Mouse (Mus musculus) c-Kit-positive CD71-positive TER-119-negative erythroid progenitor cells, embryonic 14.5 days (primary cell): ENCODE data around the gene Gm11733.

Experiments used
- DNase-seq: peaks from one replicate; pipeline ENCODE4 v3.0.0-alpha.2; 2013; ENCODE audit warnings: low read depth

Gm11733 gene

DNA sequence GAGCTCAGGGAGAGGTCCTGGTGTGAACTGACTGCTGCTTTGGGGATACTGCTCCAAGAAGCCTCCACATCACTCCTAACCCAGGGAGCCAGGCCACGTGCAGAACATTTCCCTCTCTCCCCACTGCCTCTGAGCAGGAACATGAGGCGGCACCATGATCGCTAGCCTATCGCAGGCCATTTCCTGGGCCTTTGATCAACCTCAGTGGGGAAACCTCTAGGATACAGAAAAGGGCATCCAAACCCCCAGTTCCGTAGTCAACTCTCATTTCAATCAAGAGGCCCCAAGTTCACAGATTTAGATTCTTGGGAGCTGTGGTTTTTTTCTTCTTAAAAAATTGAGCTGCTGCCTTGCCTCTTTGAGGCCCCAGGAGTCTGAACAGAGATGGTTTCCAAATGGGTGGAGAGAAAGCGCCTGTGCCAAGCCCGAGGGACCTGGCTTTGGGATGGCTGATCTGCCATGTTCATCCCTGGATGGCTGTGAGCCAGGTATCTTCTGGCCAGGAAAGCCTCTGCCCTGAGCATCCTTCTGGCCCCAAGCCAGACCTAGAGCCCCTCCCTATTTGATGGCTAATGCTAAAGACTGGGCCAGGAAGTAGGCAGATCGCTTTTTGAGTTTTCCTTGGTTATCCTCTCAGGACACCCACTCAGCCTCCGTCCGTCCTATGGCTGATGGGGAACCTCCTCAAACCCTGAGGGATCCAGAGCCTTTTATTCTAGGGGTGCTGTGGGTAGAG, 5.7 kb upstream of the Gm11733 start:
- DNase-seq: no peak

DNA sequence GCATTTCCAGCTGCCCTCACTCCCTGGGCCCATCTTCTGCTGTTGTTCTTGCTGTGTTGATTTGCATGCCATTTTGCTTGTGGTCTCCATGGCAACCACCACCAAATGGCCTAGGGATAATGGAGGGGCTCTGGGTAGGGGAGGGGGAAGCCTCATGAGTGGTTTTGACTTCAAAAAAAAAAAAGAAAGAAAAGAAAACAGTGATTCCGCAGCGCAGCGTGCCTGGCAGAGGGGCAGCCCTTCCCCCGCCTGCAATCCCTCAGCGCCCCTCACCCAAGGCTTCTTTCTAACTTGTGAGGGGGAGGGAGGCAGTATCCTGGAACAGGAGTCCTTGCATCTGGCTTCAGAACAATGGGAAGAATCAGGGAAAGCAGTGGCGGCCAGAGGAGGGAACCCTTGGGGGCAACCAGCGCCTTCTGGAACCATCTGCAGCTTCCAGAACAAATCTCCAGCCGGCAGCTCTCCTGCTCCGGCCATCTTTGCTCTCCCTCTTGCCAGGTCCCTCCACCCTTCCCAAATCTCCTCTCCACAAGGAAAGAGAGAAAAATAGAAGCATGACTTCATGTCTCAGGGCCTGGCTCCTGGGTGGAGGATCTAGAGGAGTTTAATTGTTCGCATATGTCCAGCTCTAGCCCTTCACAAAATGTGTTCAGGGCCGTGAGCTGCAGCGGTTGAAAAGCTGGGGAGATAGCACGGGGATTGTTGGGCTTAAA, 5.0 kb upstream of the Gm11733 start:
- no peak for DNase-seq

DNA sequence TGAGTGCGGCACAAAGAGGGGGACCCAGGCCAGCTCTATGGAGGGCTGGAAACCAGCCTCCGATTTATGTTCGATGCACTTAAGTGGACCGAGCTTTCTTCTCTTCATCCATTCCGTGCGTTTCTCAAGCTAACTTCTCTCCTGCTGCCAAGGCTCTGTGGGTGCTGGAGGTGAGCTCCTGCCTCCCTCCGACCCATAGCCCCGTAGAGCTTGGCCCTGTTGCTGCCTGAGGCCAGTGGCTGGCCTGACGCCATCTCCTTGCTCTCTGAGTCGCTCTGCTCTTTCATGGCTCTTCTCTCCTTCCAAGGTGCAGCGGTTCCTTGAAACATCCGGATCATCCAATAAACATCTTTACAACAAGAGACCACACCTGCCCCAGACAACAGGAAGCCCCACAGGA, 4.4 kb upstream of the Gm11733 start:
- DNase-seq: no peak

DNA sequence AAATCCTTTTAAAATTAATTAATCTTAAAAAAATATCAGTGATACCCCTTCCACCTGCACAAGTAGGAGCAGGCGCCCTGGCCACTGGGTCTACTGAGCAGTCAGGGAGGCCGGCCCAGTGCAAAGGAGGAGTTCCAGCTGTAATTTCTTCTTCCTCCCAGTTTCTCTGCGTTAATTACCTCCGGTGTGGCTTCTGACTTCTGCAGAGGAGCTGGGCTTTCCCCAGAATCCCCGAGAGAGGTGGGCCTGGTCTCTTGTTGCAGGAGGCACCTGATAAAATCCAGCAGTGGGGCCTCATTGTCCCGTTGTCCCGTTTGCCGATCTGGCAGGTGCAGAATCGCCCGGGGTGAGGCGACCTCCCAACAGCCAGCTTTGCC, 1.9 kb upstream of the Gm11733 start:
- DNase-seq: no peak

DNA sequence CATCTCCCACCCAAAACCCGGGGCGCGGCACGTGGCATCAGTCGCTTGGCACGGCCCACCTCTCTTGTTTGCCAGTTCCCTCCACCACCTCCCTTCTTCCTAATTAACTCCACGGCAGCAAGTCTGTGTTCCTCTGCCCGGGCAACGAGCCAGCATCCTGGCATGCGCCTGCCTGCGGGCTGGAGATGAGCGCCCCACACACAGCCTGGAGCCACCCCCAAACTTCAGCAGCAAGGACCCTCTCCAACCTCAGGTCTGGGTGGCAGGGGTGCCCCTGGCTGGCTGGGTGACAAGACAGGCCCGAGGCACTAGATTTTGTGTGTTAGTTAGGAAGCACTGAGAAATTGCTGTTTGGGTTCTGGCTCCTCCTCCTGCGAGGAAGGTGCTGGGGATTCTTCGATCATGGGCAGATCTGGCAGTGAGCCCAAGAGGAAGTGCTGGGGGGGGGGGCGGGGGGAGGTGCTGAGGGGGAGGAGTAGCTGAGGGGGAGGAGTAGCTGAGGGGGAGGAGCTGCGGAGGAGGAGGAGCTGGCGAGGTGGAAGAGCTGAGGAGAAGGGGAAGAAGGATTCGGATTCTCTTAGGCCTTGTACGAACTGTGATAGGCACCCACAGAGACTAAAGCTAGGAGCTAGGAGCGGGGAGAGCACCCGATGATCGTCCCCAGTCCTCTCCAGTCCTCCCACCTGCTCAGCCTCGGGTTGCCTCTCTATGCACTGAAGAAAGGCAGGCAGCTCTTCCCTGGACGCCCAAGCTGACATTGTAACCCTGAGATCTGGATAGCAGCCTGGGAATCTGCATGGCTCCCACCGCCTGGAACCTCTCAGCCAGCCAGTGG, 1.3 kb upstream of the Gm11733 start:
- no peak for DNase-seq

DNA sequence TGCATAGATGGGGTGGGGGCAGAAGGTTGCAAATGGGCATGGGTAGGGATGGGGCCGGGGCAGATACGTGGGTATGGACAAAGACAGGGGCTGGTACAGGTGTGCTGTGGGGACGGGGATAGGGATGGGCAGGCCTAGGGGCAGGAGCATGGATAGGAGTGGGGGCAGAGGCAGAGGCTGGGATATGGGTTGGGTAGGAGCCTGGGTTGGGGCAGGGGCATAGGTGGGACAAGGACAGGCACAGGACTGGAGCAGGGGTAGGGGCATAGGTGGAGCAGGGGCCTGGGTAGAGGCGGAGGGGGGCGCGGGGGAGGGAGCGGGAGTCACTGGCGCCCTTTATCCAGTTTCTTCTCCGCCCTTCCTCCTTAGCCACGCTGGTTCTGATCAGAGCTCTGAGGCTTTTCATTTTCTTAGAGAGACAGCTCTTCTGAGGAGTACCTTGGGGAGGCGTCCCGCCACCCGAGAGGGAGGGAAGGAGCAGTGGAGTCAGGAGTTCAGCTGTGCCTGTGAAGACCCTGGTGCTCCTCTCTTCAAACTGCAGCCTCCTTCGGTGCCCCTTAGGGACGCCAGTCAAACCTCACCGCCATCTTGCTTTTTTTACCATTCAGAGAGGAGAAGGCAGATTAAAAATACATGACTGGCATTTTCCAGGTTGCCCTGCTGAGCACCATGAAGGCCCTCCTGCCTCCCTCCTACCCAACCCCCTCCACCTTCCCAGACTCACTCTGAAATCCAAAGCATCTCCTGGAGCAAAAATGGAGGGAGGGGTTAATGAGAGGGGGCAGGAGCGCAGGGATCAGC, 7.4 kb downstream of the Gm11733 start:
- no peak for DNase-seq

DNA sequence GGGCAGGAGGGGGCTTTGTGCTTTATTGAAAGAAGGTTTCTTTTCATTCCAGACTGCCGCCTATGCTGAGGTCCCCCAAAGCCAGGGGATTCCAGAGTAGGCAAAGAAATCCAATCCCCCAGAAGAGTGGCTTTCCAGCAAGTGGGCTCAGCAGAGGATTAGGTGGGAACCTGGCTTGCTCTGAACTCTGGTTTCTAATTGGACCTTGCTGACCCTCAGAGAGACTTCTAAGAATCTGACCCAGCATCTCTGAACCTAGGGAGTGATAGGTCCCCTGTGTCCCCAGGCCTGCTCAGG, 8.0 kb downstream of the Gm11733 start:
- DNase-seq: no peak

DNA sequence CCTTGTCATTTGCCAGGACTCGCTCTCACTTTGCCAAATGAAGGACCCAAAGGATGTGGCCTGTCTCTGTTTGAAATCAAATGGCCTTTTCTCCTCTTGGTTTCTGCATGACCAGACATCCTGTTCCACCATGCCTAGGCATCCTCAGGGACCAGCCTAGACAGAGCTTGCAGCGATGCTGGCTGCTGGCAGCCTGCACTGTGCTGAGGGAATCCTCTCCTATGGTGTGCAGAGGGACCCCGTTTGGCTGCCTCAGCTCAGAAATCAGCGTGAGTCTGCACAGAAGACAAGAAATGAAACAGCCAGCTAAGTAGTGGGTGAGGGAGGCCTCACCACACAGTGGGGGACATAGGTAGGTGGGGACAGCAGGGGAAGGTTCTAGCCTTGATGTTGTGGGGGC, 12.6 kb downstream of the Gm11733 start:
- no peak for DNase-seq

DNA sequence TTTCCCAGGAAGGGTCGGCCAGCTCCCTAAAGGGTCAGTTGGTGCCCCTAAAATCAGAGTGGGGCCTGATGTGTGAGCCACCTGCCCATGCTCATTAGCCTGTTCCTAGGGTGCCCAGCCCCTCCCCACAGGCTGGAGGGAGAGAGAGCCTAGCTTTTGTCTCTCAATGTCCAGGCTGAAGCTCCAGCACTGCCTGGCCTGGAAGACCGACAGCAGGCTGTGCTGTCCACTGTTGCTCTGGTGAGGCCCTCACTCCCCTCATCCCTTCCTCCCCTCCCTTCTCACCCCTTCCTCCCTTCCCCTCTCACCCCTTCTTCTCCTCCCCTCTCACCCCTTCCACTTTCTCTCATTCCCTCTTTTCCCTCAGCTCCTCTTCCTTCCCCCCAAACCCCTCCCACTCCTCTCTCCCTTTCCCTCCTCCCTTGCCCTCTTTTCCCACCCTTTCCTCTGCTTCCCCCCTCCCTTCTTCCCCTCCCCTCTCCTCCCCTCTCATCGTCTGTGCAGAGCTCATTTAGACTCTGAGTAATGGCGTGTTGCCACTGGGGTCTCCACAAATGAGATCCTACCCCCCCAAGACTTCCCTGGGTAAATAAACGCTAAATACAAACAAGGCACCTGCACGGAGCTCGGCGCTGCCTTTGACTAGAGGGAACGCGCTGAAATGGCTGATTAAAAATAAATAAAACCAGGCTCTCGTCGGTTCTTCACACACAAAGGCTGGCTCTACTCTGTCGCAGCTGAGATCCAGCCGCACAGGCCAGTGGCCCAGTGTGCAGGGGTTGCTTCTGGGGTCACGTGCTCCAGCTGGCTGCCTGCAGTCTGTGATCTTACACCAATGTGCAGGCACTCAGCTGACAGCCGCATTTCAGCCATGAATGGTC, 13.3 kb downstream of the Gm11733 start:
- DNase-seq: no peak

DNA sequence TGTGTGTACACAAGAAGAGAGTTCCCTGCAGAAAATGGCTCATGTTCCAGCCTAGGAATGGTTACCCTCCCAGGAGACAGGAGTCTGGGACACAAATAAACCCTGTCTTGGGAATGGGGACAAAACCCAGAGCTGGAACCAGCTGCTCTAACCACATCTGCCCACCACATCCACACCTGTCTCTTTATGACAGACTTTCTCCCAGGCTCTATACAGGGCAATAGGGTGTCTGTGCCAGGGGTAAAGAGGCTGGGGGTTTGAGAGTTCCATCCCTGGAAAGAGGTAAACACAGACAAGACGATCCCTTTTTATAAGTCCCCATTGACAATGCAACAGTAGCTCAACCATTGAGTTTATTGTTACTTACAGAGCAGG, 14.0 kb downstream of the Gm11733 start:
- DNase-seq: no peak

DNA sequence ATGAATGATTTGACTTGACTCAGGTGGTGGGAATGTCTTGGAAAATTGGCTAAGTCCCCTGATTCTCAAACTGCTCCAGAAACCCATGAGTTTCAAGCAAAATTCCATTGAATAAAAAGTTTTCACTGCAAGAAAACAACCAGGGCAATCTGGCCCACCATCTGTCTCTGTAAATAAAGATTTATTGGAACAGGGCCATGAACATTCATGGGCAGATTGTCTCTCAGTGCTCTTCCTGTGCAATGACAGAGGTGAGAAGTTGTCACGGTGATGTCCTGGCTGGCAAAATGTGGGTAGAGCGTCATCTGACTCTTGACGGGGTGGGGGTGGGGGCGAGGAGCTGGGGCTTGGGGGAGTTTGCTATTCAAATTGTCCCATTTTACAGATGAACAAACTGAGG, 24.8 kb downstream of the Gm11733 start:
- no peak for DNase-seq

DNA sequence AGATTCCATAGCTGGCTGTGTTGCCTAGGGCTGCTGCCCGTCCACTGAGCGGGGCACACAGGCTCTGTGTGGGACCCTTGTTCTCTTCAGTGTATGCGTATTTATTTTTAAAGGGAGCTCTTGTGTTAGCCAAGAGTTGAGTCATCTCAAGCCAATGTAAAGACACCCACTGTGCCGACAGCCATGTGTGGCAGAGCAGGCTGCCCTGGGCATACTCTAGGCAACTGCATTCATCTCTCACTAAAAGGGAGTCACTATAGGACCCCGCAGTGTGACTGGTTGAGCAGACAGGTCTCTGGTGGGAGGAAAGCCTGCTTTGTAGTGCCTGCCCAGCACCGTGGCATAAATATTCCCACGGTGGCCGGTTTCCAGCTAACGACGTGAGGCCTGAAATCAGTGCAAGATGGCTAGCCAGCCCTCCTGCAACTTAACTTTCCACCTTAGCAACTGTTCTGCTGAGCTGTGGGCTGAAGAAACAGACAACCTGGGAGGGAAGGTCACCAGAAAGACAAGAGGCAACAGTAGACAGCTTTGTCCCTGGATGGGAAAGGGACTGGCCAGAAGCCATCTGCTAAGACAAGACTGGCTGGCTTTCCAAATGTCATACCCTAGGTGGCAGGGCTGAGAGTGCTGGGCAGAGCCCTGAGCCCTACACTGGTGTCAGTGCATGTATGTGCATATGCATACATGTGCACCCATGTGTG, 31.7 kb downstream of the Gm11733 start:
- DNase-seq: no peak

DNA sequence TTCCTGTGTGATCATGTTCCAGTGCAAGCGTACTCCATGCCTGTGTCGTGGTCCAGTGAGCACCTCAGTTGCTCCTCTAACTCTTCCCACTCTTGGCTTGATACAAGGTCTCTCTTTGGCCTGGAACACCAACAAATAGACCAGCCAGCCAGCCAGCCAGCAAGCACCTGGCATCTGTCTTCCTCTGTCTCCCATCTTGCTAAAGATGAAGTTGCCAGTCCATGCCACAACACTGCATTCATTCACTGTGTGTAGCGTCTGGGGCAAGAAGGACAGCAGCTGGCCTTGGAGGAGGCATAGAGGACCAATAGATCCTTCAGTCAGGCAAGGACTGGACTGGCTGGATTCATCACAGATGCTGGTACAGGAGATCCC, 32.2 kb downstream of the Gm11733 start:
- no peak for DNase-seq

DNA sequence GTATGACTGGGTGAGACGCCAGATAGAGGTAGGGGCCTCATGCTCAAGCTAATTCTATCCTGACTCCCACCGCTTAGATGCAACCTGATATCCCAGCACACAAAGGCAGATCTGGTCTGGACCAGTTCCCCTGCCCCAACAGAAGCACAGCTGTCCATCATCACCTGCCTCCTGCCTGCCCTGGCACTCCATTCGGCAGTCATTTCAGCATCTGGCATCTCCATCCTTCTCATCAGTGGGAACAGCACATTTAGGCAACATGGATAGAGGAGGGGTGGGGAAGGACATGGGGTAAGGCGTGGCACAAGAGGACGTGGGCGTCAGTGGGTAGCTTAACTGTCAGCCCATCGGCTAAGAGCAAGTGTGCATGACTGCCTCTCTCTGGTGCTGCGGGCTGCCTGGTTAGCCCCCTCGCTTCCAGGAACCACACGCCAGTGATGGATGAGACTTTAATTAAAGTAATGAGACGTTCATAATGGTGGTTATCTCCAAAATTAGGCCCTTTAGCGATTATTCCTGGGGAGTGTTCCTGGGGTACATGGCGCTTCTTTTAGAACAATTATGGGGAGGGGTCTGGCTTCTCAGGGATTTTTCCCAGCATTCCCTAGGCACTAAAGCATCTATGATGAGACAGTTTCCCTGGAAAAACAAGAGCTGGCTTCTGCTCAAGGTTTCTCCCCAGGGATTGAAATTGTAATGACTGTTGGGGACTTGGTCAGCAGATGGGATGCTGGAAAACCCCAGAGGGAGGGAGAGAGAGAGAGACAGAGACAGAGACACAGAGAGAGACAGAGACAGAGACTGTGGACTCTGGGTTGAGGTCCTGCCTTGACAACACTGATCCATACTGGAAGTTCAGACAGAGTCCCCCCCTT, 38.0 kb downstream of the Gm11733 start:
- DNase-seq: no peak

DNA sequence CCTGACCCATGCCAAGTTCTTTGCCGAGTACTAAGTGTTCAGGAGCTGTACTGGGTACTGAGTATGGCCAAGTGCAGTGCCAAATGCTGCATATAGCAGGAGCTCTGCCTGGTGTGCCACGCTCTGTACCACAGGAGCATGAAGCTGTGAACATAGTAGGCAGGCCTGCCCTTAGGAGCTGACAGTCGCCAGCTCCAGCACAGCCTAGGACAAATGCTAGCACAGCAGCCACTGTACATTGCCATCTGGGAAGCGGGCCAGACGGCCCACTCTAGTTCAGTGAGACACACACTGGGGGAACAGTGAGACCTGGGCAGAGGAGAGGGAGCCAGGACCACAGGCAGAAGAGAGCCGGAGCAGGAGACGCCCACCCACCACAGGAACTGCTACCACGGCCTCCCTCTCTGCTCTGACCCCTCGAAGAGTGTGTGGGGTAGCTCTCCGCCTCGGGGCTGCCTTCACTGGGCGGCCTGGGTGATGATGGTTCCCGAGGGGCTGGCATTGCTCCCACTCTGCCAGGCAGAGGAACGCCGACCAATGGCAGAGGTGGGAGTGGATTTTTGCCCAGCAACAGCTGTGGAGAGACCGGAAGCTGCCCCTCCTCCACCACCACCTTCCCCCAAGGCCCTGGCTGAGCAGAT, 38.8 kb downstream of the Gm11733 start:
- DNase-seq: no peak

DNA sequence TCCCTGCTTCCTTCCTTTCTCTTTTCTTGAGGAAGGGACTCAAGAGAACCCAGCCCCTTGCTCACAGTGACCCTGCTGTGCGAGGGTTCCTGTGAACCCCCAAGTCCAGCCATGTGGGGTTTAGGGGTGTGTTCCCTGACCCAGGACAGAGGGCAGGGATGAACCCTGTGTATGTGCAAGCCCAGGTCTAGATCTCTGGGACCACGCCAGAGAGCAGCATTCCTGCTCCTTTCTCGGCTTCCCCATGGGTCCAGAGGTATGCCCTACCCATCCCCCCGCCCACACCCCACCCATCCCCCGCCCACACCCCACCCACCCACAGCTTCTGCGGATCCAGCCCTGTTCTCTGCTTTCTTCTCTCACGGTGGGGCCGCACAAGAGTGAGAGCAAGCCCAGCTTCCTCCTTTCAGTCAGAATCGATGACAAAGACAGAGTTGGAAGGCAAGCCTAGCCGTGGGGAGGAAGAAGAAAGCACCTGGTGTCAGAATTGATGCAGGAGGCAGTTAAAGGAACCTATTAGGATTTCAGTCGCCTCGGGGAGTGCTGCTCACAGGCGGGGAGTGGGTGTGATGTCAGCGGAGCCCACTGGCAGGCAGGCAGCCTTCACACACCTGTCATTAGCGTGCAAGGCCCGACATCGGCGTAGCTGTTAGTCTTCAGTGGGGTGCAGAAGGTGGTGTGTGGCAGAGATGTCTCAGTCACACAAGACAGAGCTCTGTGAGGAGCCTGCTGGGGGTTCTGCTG, 41.6 kb downstream of the Gm11733 start:
- no peak for DNase-seq

DNA sequence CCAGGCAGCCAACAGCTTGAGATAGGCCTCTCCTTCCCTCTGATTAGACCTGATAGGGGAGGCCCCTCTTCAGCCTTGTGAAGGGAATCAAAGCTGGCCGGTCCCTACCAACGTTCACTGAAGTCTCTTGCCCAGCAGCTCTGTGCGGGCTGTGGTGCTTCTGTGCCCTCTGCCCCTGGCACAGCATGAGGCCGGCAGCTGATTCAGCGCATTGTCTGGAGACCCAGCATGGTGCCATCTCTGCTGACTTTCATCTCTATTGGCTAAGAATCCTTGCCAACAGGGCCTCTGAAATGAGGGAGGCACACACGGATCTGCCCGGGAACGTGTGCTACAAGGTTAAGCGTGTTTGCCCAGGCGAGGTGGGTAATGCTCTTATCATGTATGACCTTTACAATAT, 48.2 kb downstream of the Gm11733 start:
- no peak for DNase-seq

DNA sequence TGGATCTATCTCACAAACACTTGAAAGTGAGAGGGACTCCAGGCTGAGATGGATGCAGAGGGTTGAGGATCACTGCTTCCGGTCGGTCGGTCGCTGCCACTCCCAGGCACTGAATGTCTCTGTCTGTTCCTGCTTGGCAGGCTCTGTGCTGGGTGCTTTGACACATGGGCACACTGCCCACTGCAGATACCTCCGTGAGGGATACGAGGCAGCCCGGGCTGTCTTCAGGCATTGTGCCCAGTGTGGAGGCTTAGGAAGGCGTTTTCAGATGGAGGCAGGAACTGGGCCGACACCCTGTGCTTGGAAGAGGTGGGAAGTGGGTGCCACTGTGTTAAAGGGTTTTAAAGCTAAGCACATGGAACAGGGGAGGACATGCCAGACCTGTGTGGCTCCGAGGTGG, 50.7 kb downstream of the Gm11733 start:
- no peak for DNase-seq
